ENCODE assay signal across 10 mouse cellular contexts in the genomic region with DNA sequence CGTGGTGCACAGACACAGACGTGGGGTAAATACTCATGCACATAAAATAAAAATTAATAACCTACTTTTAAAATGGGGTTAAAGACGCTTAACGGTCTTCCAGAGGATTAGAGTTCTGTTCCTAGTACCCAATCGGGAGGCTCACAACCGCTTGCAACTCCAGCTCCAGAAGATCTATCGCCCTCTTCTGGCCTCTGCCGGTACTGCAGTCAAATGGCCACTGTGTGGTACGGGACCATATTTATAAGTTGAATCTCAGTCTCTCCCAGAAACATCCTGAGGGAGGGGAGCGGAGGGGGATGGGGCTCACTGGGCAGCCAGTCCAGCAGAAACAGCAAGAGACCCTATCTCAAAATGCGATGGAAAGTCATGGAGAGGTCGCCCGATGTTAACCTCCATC. TPM values are rescaled to one million over a fixed set of nuclear protein-coding genes. Genes with fewer than 3 reads are reported as not detected.
A peak's percentile ranks its signal among the peaks of the same experiment; 100 is the strongest.
DNase-seq lines count a peak whose midpoint lies in the region; ATAC-seq and TF ChIP-seq lines count a peak whose summit lies in the region.
"Had no signal": no experiment of that assay in that cellular context is flagged by ENCODE, and none has a peak within 500 bp of the region (broad histone marks: within the 10 kb centered on the region; RNA-seq: fewer than 3 reads in every experiment).

No protein-coding gene starts in this region.

- ATAC-seq in forebrain, embryonic 11.5 days (replicated peaks; ENCODE audit: low FRiP score) = no peak
- ATAC-seq in midbrain, postnatal 0 days (ENCODE audit: low FRiP score) = no peak
- no peak for ATAC-seq in midbrain, embryonic 13.5 days
- no peak for ATAC-seq in kidney, embryonic 14.5 days (ENCODE audit: low FRiP score, low TSS enrichment)

- WGBS in forebrain, embryonic 11.5 days = 79% methylated on average over 13 of the region's 13 CpGs
- 80% methylated on average over 13 of the region's 13 CpGs for WGBS in forebrain, embryonic 10.5 days
- 84% methylated on average over 13 of the region's 13 CpGs for WGBS in midbrain, postnatal 0 days
- WGBS in midbrain, embryonic 13.5 days = 79% methylated on average over 13 of the region's 13 CpGs
- WGBS in embryonic facial prominence, embryonic 10.5 days = 79% methylated on average over 13 of the region's 13 CpGs
- WGBS in kidney, embryonic 14.5 days = 77% methylated on average over 13 of the region's 13 CpGs

- no peaks in the 10 kb centered on the region for H3K9me3 ChIP-seq in forebrain, embryonic 11.5 days (ENCODE audit: control insufficient read depth, low read length)
- peaks cover 4% of the 10 kb centered on the region; the same call in 1 of the 2 replicates for H3K9me3 ChIP-seq in forebrain, embryonic 10.5 days
- H3K9me3 ChIP-seq in midbrain, postnatal 0 days (ENCODE audit: low read length) = no peaks in the 10 kb centered on the region
- H3K9me3 ChIP-seq in midbrain, embryonic 13.5 days = no peaks in the 10 kb centered on the region
- H3K9me3 ChIP-seq in embryonic facial prominence, embryonic 10.5 days = 0 out of 2 replicates have a peak, but pooled peaks cover 2% of the 10 kb centered on the region
- no peaks in the 10 kb centered on the region for H3K9me3 ChIP-seq in kidney, embryonic 14.5 days (ENCODE audit: control insufficient read depth, low read length)
- H3K9me3 ChIP-seq: liver, embryonic 13.5 days had no signal

- H3K9ac ChIP-seq in forebrain, embryonic 11.5 days (ENCODE audit: low read length) = no peak overlapping the region
- H3K9ac ChIP-seq in midbrain, postnatal 0 days (replicated peaks; ENCODE audit: low read length, poor library complexity, severe bottlenecking) = no peak overlapping the region
- no peak overlapping the region for H3K9ac ChIP-seq in midbrain, embryonic 13.5 days (replicated peaks)
- no peak overlapping the region for H3K9ac ChIP-seq in kidney, embryonic 14.5 days (ENCODE audit: low read depth, low read length)
- H3K9ac ChIP-seq: heart, embryonic 13.5 days; liver, embryonic 13.5 days had no signal

- no peak overlapping the region for H3K27ac ChIP-seq in forebrain, embryonic 11.5 days (ENCODE audit: low read depth, low read length)
- no peak overlapping the region for H3K27ac ChIP-seq in forebrain, embryonic 10.5 days
- no peak overlapping the region for H3K27ac ChIP-seq in midbrain, postnatal 0 days (ENCODE audit: low read depth, low read length)
- H3K27ac ChIP-seq in midbrain, embryonic 13.5 days = no peak overlapping the region
- no peak overlapping the region for H3K27ac ChIP-seq in embryonic facial prominence, embryonic 10.5 days (replicated peaks)
- no peak overlapping the region for H3K27ac ChIP-seq in kidney, embryonic 14.5 days (ENCODE audit: low read depth, low read length)
- H3K27ac ChIP-seq: heart, embryonic 13.5 days; liver, embryonic 13.5 days had no signal

- no peaks in the 10 kb centered on the region for H3K36me3 ChIP-seq in forebrain, embryonic 11.5 days (ENCODE audit: control insufficient read depth, insufficient read depth, low read length)
- no peaks in the 10 kb centered on the region for H3K36me3 ChIP-seq in forebrain, embryonic 10.5 days (replicated peaks)
- H3K36me3 ChIP-seq in midbrain, postnatal 0 days (ENCODE audit: insufficient read depth, low read length) = no peaks in the 10 kb centered on the region
- H3K36me3 ChIP-seq in midbrain, embryonic 13.5 days = no peaks in the 10 kb centered on the region
- H3K36me3 ChIP-seq in embryonic facial prominence, embryonic 10.5 days (replicated peaks) = no peaks in the 10 kb centered on the region
- no peaks in the 10 kb centered on the region for H3K36me3 ChIP-seq in kidney, embryonic 14.5 days (ENCODE audit: control insufficient read depth, insufficient read depth, low read length)
- H3K36me3 ChIP-seq: heart, embryonic 13.5 days; liver, embryonic 13.5 days had no signal

- H3K4me2 ChIP-seq in forebrain, embryonic 11.5 days (ENCODE audit: low read depth, low read length, severe bottlenecking) = no peak overlapping the region
- no peak overlapping the region for H3K4me2 ChIP-seq in midbrain, postnatal 0 days (ENCODE audit: low read depth, low read length, poor library complexity, severe bottlenecking)
- H3K4me2 ChIP-seq in midbrain, embryonic 13.5 days (replicated peaks) = no peak overlapping the region
- H3K4me2 ChIP-seq in kidney, embryonic 14.5 days (replicated peaks; ENCODE audit: low read depth, low read length) = no peak overlapping the region
- H3K4me2 ChIP-seq: heart, embryonic 13.5 days; liver, embryonic 13.5 days had no signal

- TF ChIP-seq CTCF in midbrain, postnatal 0 days (IDR thresholded peaks at IDR 0.05) = peak; percentile 61

- DNase-seq in forebrain, embryonic 11.5 days (ENCODE audit: low spot score) = peak; percentile 57
- no peak for DNase-seq in forebrain, embryonic 10.5 days (ENCODE audit: extremely low spot score, low spot score)
- DNase-seq in midbrain, postnatal 0 days (ENCODE audit: low spot score) = no peak
- peak; percentile 57 for DNase-seq in embryonic facial prominence, embryonic 10.5 days (ENCODE audit: low spot score)
- DNase-seq in thymus, postnatal 14 days = peak; percentile 37
- DNase-seq in frontal cortex, postnatal 14 days (ENCODE audit: low spot score in 2 of 2) = no peak
- DNase-seq: liver, embryonic 13.5 days had no signal

- no peaks in the 10 kb centered on the region for H3K4me1 ChIP-seq in forebrain, embryonic 11.5 days (replicated peaks; ENCODE audit: control insufficient read depth, insufficient read depth, low read length)
- peaks cover 13% of the 10 kb centered on the region for H3K4me1 ChIP-seq in forebrain, embryonic 10.5 days
- no peaks in the 10 kb centered on the region for H3K4me1 ChIP-seq in midbrain, postnatal 0 days (ENCODE audit: insufficient read depth, low read length)
- H3K4me1 ChIP-seq in midbrain, embryonic 13.5 days (replicated peaks) = peaks cover 15% of the 10 kb centered on the region; the same call in 1 of the 2 replicates
- peaks cover 18% of the 10 kb centered on the region for H3K4me1 ChIP-seq in embryonic facial prominence, embryonic 10.5 days
- peaks cover 7% of the 10 kb centered on the region; the same call in 1 of the 2 replicates for H3K4me1 ChIP-seq in kidney, embryonic 14.5 days (ENCODE audit: control insufficient read depth, insufficient read depth, low read length)
- H3K4me1 ChIP-seq: liver, embryonic 13.5 days had no signal

- no peak overlapping the region for H3K4me3 ChIP-seq in forebrain, embryonic 11.5 days (ENCODE audit: low read depth, low read length)
- no peak overlapping the region for H3K4me3 ChIP-seq in forebrain, embryonic 10.5 days
- no peak overlapping the region for H3K4me3 ChIP-seq in midbrain, postnatal 0 days (ENCODE audit: low read depth, low read length)
- no peak overlapping the region for H3K4me3 ChIP-seq in midbrain, embryonic 13.5 days (replicated peaks)
- H3K4me3 ChIP-seq in embryonic facial prominence, embryonic 10.5 days = no peak overlapping the region
- H3K4me3 ChIP-seq in kidney, embryonic 14.5 days (ENCODE audit: low read length) = no peak overlapping the region
- H3K4me3 ChIP-seq: heart, embryonic 13.5 days; liver, embryonic 13.5 days had no signal

- H3K27me3 ChIP-seq in forebrain, embryonic 11.5 days (ENCODE audit: control insufficient read depth, insufficient read depth, low read length) = no peaks in the 10 kb centered on the region
- H3K27me3 ChIP-seq in forebrain, embryonic 10.5 days (ENCODE audit: poor library complexity, severe bottlenecking) = no peaks in the 10 kb centered on the region
- H3K27me3 ChIP-seq in midbrain, postnatal 0 days (ENCODE audit: insufficient read depth, low read length) = no peaks in the 10 kb centered on the region
- H3K27me3 ChIP-seq in midbrain, embryonic 13.5 days = no peaks in the 10 kb centered on the region
- no peaks in the 10 kb centered on the region for H3K27me3 ChIP-seq in embryonic facial prominence, embryonic 10.5 days (replicated peaks; ENCODE audit: low read depth, poor library complexity, severe bottlenecking)
- H3K27me3 ChIP-seq in kidney, embryonic 14.5 days (ENCODE audit: control insufficient read depth, insufficient read depth, low read length) = no peaks in the 10 kb centered on the region
- H3K27me3 ChIP-seq: heart, embryonic 13.5 days; liver, embryonic 13.5 days had no signal

RNA-seq across cellular contexts. Expression of gene Suds3, which starts 47.7 kb away (rescaled TPM):
- 51.8 and 52.1 TPM in 2 replicates for polyA plus RNA-seq in forebrain, embryonic 11.5 days (2014; fragmentation: Nextera tagmentation; extraction: Ambion mirVana)
- polyA plus RNA-seq in forebrain, embryonic 10.5 days (2016; fragmentation: Nextera tagmentation; extraction: Ambion mirVana) = 78.5 and 81.4 TPM in 2 replicates
- 91.5 and 95.0 TPM in 2 replicates for total RNA-seq in midbrain, postnatal 0 days (2014; rRNA removed)
- polyA plus RNA-seq in midbrain, postnatal 0 days (2015; fragmentation: Nextera tagmentation; extraction: Ambion mirVana) = 63.9 and 70.9 TPM in 2 replicates
- 83.5 and 90.1 TPM in 2 replicates for polyA plus RNA-seq in midbrain, embryonic 13.5 days (2015; fragmentation: Nextera tagmentation; extraction: Ambion mirVana)
- 74.6 and 76.4 TPM in 2 replicates for polyA plus RNA-seq in embryonic facial prominence, embryonic 10.5 days (2016; fragmentation: Nextera tagmentation; extraction: Ambion mirVana)
- polyA plus RNA-seq in kidney, embryonic 14.5 days (2014; fragmentation: Nextera tagmentation; extraction: Ambion mirVana) = 49.2 and 70.7 TPM in 2 replicates

RNA-seq across cellular contexts. Expression of gene Taok3, which starts 51.7 kb away (rescaled TPM):
- polyA plus RNA-seq in forebrain, embryonic 11.5 days (2014; fragmentation: Nextera tagmentation; extraction: Ambion mirVana) = 16.2 and 16.9 TPM in 2 replicates
- 9.3 and 9.4 TPM in 2 replicates for polyA plus RNA-seq in forebrain, embryonic 10.5 days (2016; fragmentation: Nextera tagmentation; extraction: Ambion mirVana)
- total RNA-seq in midbrain, postnatal 0 days (2014; rRNA removed) = 30.1 and 35.5 TPM in 2 replicates
- 61.9 and 65.1 TPM in 2 replicates for polyA plus RNA-seq in midbrain, postnatal 0 days (2015; fragmentation: Nextera tagmentation; extraction: Ambion mirVana)
- polyA plus RNA-seq in midbrain, embryonic 13.5 days (2015; fragmentation: Nextera tagmentation; extraction: Ambion mirVana) = 43.7 TPM in 2 replicates
- polyA plus RNA-seq in embryonic facial prominence, embryonic 10.5 days (2016; fragmentation: Nextera tagmentation; extraction: Ambion mirVana) = 8.1 TPM in 2 replicates
- polyA plus RNA-seq in kidney, embryonic 14.5 days (2014; fragmentation: Nextera tagmentation; extraction: Ambion mirVana) = 11.7 and 16.3 TPM in 2 replicates

Comparison
In these comparisons a context has a peak if more than half of its experiments do, and no peak if none do; other contexts are left out.
1. DNase-seq: peak in forebrain, embryonic 11.5 days (single experiment), embryonic facial prominence, embryonic 10.5 days (single experiment) and thymus, postnatal 14 days (single experiment); none in forebrain, embryonic 10.5 days (single experiment), midbrain, postnatal 0 days (single experiment) and frontal cortex, postnatal 14 days (0 of 2).